Mouse (Mus musculus): ENCODE measurements around the gene Sbno2. TPM values are rescaled to one million over a fixed set of nuclear protein-coding genes. Genes with fewer than 3 reads are reported as not detected.
A peak's percentile ranks its signal among the peaks of the same experiment; 100 is the strongest.

Sbno2 gene
- polyA plus RNA-seq, 1 experiment from 2014 or later = 8.4 TPM

GRCm38 (mm10) chr10:80107678-80108077, 2.3 kb upstream of the Sbno2 start:
- 60% methylated on average over 6 of the region's 6 CpGs for WGBS (ENCODE audit: insufficient replicate concordance)
- no peak overlapping the region for H3K9ac ChIP-seq (ENCODE audit: low read depth, low read length)
- H3K4me3 ChIP-seq (ENCODE audit: low read depth, low read length) = no peak overlapping the region
- no peak for ATAC-seq (replicated peaks; ENCODE audit: insufficient number of reproducible peaks, low FRiP score, low TSS enrichment)
- H3K36me3 ChIP-seq (ENCODE audit: control insufficient read depth, insufficient read depth, low read length) = no peaks in the 10 kb centered on the region
- no peaks in the 10 kb centered on the region for H3K27me3 ChIP-seq (ENCODE audit: control insufficient read depth, insufficient read depth, low read length)
- H3K27ac ChIP-seq (ENCODE audit: low read depth, low read length) = no peak overlapping the region
- no peak overlapping the region for H3K4me2 ChIP-seq
- peaks cover 5% of the 10 kb centered on the region; the same call in 1 of the 2 replicates for H3K4me1 ChIP-seq (ENCODE audit: control insufficient read depth, insufficient read depth, low read length)
- no peaks in the 10 kb centered on the region for H3K9me3 ChIP-seq (replicated peaks; ENCODE audit: control insufficient read depth, low read length)

GRCm38 (mm10) chr10:80105926-80106325, 555 bp upstream of the Sbno2 start:
- Histone ChIP-seq H3K4me2 (no peak overlapping the region), H3K4me1 (ENCODE audit: control insufficient read depth, insufficient read depth, low read length) (peaks cover 16% of the 10 kb centered on the region), H3K27me3 (ENCODE audit: control insufficient read depth, insufficient read depth, low read length) (no peaks in the 10 kb centered on the region), H3K4me3 (ENCODE audit: low read depth, low read length) (no peak overlapping the region), H3K9ac (ENCODE audit: low read depth, low read length) (no peak overlapping the region), H3K27ac (ENCODE audit: low read depth, low read length) (no peak overlapping the region), H3K9me3 (replicated peaks; ENCODE audit: control insufficient read depth, low read length) (no peaks in the 10 kb centered on the region), H3K36me3 (ENCODE audit: control insufficient read depth, insufficient read depth, low read length) (no peaks in the 10 kb centered on the region)
- ATAC-seq (replicated peaks; ENCODE audit: insufficient number of reproducible peaks, low FRiP score, low TSS enrichment) = no peak
- WGBS (ENCODE audit: insufficient replicate concordance) = 71% methylated on average over 5 of the region's 5 CpGs

- no peak overlapping the region for H3K4me2 ChIP-seq
- no peak overlapping the region for H3K27ac ChIP-seq (ENCODE audit: low read depth, low read length)
- H3K9me3 ChIP-seq (replicated peaks; ENCODE audit: control insufficient read depth, low read length) = no peaks in the 10 kb centered on the region
- 71% methylated on average over 3 of the region's 3 CpGs for WGBS (ENCODE audit: insufficient replicate concordance)
- no peaks in the 10 kb centered on the region for H3K36me3 ChIP-seq (ENCODE audit: control insufficient read depth, insufficient read depth, low read length)
- no peak overlapping the region for H3K4me3 ChIP-seq (ENCODE audit: low read depth, low read length)
- H3K27me3 ChIP-seq (ENCODE audit: control insufficient read depth, insufficient read depth, low read length) = no peaks in the 10 kb centered on the region
- peaks cover 29% of the 10 kb centered on the region for H3K4me1 ChIP-seq (ENCODE audit: control insufficient read depth, insufficient read depth, low read length)
- ATAC-seq (replicated peaks; ENCODE audit: insufficient number of reproducible peaks, low FRiP score, low TSS enrichment) = no peak
- no peak overlapping the region for H3K9ac ChIP-seq (ENCODE audit: low read depth, low read length)
Measured at GRCm38 (mm10) chr10:80104181-80104580, 1.2 kb downstream of the Sbno2 start.

GRCm38 (mm10) chr10:80103032-80103431, 2.3 kb downstream of the Sbno2 start:
- Histone ChIP-seq H3K27ac (ENCODE audit: low read depth, low read length) (peak overlapping the region; percentile 82), H3K4me2 (peak overlapping the region; percentile 94), H3K9me3 (replicated peaks; ENCODE audit: control insufficient read depth, low read length) (no peaks in the 10 kb centered on the region), H3K4me1 (ENCODE audit: control insufficient read depth, insufficient read depth, low read length) (peaks cover 40% of the 10 kb centered on the region), H3K27me3 (ENCODE audit: control insufficient read depth, insufficient read depth, low read length) (no peaks in the 10 kb centered on the region), H3K36me3 (ENCODE audit: control insufficient read depth, insufficient read depth, low read length) (no peaks in the 10 kb centered on the region), H3K4me3 (ENCODE audit: low read depth, low read length) (no peak overlapping the region), H3K9ac (ENCODE audit: low read depth, low read length) (peak overlapping the region; percentile 98)
- 70% methylated on average over 2 of the region's 2 CpGs for WGBS (ENCODE audit: insufficient replicate concordance)
- no peak for ATAC-seq (replicated peaks; ENCODE audit: insufficient number of reproducible peaks, low FRiP score, low TSS enrichment)

- under 1% methylated on average over 54 of the region's 59 CpGs for WGBS (ENCODE audit: insufficient replicate concordance)
- peaks cover 47% of the 10 kb centered on the region for H3K4me1 ChIP-seq (ENCODE audit: control insufficient read depth, insufficient read depth, low read length)
- no peaks in the 10 kb centered on the region for H3K36me3 ChIP-seq (ENCODE audit: control insufficient read depth, insufficient read depth, low read length)
- H3K27ac ChIP-seq (ENCODE audit: low read depth, low read length) = peak overlapping the region; percentile 82
- peak overlapping the region; percentile 95 for H3K4me3 ChIP-seq (ENCODE audit: low read depth, low read length)
- ATAC-seq (replicated peaks; ENCODE audit: insufficient number of reproducible peaks, low FRiP score, low TSS enrichment) = peak; percentile 78
- no peaks in the 10 kb centered on the region for H3K27me3 ChIP-seq (ENCODE audit: control insufficient read depth, insufficient read depth, low read length)
- H3K4me2 ChIP-seq = peak overlapping the region; percentile 94
- H3K9me3 ChIP-seq (replicated peaks; ENCODE audit: control insufficient read depth, low read length) = no peaks in the 10 kb centered on the region
- H3K9ac ChIP-seq (ENCODE audit: low read depth, low read length) = peak overlapping the region; percentile 98
Measured at GRCm38 (mm10) chr10:80102216-80102915, 3.0 kb downstream of the Sbno2 start.

- peak overlapping the region; percentile 94 for H3K4me2 ChIP-seq
- peaks cover 58% of the 10 kb centered on the region for H3K4me1 ChIP-seq (ENCODE audit: control insufficient read depth, insufficient read depth, low read length)
- H3K9ac ChIP-seq (ENCODE audit: low read depth, low read length) = peak overlapping the region; percentile 98
- H3K36me3 ChIP-seq (ENCODE audit: control insufficient read depth, insufficient read depth, low read length) = no peaks in the 10 kb centered on the region
- 44% methylated on average over 11 of the region's 11 CpGs for WGBS (ENCODE audit: insufficient replicate concordance)
- no peak for ATAC-seq (replicated peaks; ENCODE audit: insufficient number of reproducible peaks, low FRiP score, low TSS enrichment)
- no peak overlapping the region for H3K27ac ChIP-seq (ENCODE audit: low read depth, low read length)
- peak overlapping the region; percentile 95; the same call in 1 of the 2 replicates for H3K4me3 ChIP-seq (ENCODE audit: low read depth, low read length)
- H3K9me3 ChIP-seq (replicated peaks; ENCODE audit: control insufficient read depth, low read length) = no peaks in the 10 kb centered on the region
- no peaks in the 10 kb centered on the region for H3K27me3 ChIP-seq (ENCODE audit: control insufficient read depth, insufficient read depth, low read length)
Measured at GRCm38 (mm10) chr10:80100982-80101381, 4.4 kb downstream of the Sbno2 start.

GRCm38 (mm10) chr10:80098630-80099029, 6.7 kb downstream of the Sbno2 start:
- Histone ChIP-seq H3K27me3 (ENCODE audit: control insufficient read depth, insufficient read depth, low read length) (no peaks in the 10 kb centered on the region), H3K4me1 (ENCODE audit: control insufficient read depth, insufficient read depth, low read length) (peaks cover 68% of the 10 kb centered on the region), H3K36me3 (ENCODE audit: control insufficient read depth, insufficient read depth, low read length) (no peaks in the 10 kb centered on the region), H3K9me3 (replicated peaks; ENCODE audit: control insufficient read depth, low read length) (no peaks in the 10 kb centered on the region), H3K9ac (ENCODE audit: low read depth, low read length) (no peak overlapping the region), H3K4me2 (no peak overlapping the region), H3K4me3 (ENCODE audit: low read depth, low read length) (no peak overlapping the region), H3K27ac (ENCODE audit: low read depth, low read length) (no peak overlapping the region)
- ATAC-seq (replicated peaks; ENCODE audit: insufficient number of reproducible peaks, low FRiP score, low TSS enrichment) = no peak
- WGBS (ENCODE audit: insufficient replicate concordance) = 77% methylated on average over 5 of the region's 5 CpGs

GRCm38 (mm10) chr10:80097275-80097674, 8.1 kb downstream of the Sbno2 start:
- 14% methylated on average over 5 of the region's 7 CpGs for WGBS (ENCODE audit: insufficient replicate concordance)
- H3K27me3 ChIP-seq (ENCODE audit: control insufficient read depth, insufficient read depth, low read length) = no peaks in the 10 kb centered on the region
- no peak overlapping the region for H3K9ac ChIP-seq (ENCODE audit: low read depth, low read length)
- H3K4me1 ChIP-seq (ENCODE audit: control insufficient read depth, insufficient read depth, low read length) = peaks cover 65% of the 10 kb centered on the region
- no peak overlapping the region for H3K4me3 ChIP-seq (ENCODE audit: low read depth, low read length)
- no peaks in the 10 kb centered on the region for H3K36me3 ChIP-seq (ENCODE audit: control insufficient read depth, insufficient read depth, low read length)
- H3K27ac ChIP-seq (ENCODE audit: low read depth, low read length) = peak overlapping the region; percentile 30; the same call in 1 of the 2 replicates
- H3K4me2 ChIP-seq = peak overlapping the region; percentile 40
- ATAC-seq (replicated peaks; ENCODE audit: insufficient number of reproducible peaks, low FRiP score, low TSS enrichment) = 0 out of 2 replicates have a peak, but pooled peaks have one; percentile 8
- no peaks in the 10 kb centered on the region for H3K9me3 ChIP-seq (replicated peaks; ENCODE audit: control insufficient read depth, low read length)

GRCm38 (mm10) chr10:80095547-80095946, 9.8 kb downstream of the Sbno2 start:
- Histone ChIP-seq H3K27ac (ENCODE audit: low read depth, low read length) (no peak overlapping the region), H3K4me2 (no peak overlapping the region), H3K4me1 (ENCODE audit: control insufficient read depth, insufficient read depth, low read length) (peaks cover 51% of the 10 kb centered on the region), H3K4me3 (ENCODE audit: low read depth, low read length) (no peak overlapping the region), H3K9ac (ENCODE audit: low read depth, low read length) (no peak overlapping the region; the same call in 1 of the 2 replicates), H3K9me3 (replicated peaks; ENCODE audit: control insufficient read depth, low read length) (no peaks in the 10 kb centered on the region), H3K36me3 (ENCODE audit: control insufficient read depth, insufficient read depth, low read length) (no peaks in the 10 kb centered on the region), H3K27me3 (ENCODE audit: control insufficient read depth, insufficient read depth, low read length) (no peaks in the 10 kb centered on the region)
- ATAC-seq (replicated peaks; ENCODE audit: insufficient number of reproducible peaks, low FRiP score, low TSS enrichment) = no peak
- WGBS (ENCODE audit: insufficient replicate concordance) = 84% methylated on average over 5 of the region's 5 CpGs
